Mouse (Mus musculus) gastrocnemius, postnatal 25 days (tissue): ENCODE measurements around the gene Sprn. TPM values are rescaled to one million over a fixed set of nuclear protein-coding genes. Genes with fewer than 3 reads are reported as not detected.

ENCODE experiments used
- total RNA-seq, 2 experiments: library from RNA; stranded (reverse); gene quantifications; 1 replicate in 1 of 2; 2 replicates in 1 of 2; pipeline ENCODE4 v1.2.3; 2021

Gene Sprn
- total RNA-seq, 2 experiments from 2014 or later: 0.20 to 0.21 TPM

Other genes starting within 250 kb of the Sprn start
- not detected for gene Utf1, start 211.1 kb downstream of the Sprn start, total RNA-seq
- gene 6430531B16Rik, start 176.1 kb downstream of the Sprn start, total RNA-seq: not detected
- under 1 TPM; 0.29 to 0.36 TPM for gene Adam8, start 162.3 kb downstream of the Sprn start, total RNA-seq
- 1 to 10 TPM; 7.1 to 8.5 TPM for gene Zfp511, start 118.5 kb downstream of the Sprn start, total RNA-seq
- 10 to 100 TPM; 16.4 TPM for gene Tubgcp2, start 118.2 kb downstream of the Sprn start, total RNA-seq
- not detected for gene Msx3, start 105.8 kb downstream of the Sprn start, total RNA-seq
- gene Caly, start 72.3 kb downstream of the Sprn start, total RNA-seq: not detected
- not detected for gene Prap1, start 61.5 kb downstream of the Sprn start, total RNA-seq
- gene Fuom, start 52.4 kb downstream of the Sprn start, total RNA-seq: 10 to 100 TPM; 41.6 to 47.5 TPM
- gene Paox, start 39.1 kb downstream of the Sprn start, total RNA-seq: 1 to 10 TPM; 4.2 to 4.8 TPM
- gene Echs1, start 38.4 kb downstream of the Sprn start, total RNA-seq: 100 to 1,000 TPM; 120 to 132 TPM
- 10 to 100 TPM; 21.7 to 24.6 TPM for gene Mtg1, start 17.3 kb downstream of the Sprn start, total RNA-seq
- not detected for gene Olfr522, start 9.9 kb upstream of the Sprn start, total RNA-seq
- gene Olfr523, start 18.3 kb upstream of the Sprn start, total RNA-seq: not detected
- not detected for gene Olfr524, start 51.1 kb upstream of the Sprn start, total RNA-seq
- not detected for gene Cd163l1, start 63.4 kb upstream of the Sprn start, total RNA-seq
- not detected for gene 5830411N06Rik, start 92.4 kb upstream of the Sprn start, total RNA-seq
- gene Olfr525, start 166.0 kb upstream of the Sprn start, total RNA-seq: not detected
- not detected for gene Olfr527, start 179.1 kb upstream of the Sprn start, total RNA-seq
- gene Olfr60, start 206.8 kb upstream of the Sprn start, total RNA-seq: not detected
- not detected for gene Olfr530, start 221.5 kb upstream of the Sprn start, total RNA-seq
- not detected for gene Olfr531, start 248.0 kb upstream of the Sprn start, total RNA-seq